Mouse (Mus musculus) spleen, embryonic (tissue): ENCODE measurements around the gene Cdc123.

Source experiments
- CTCF ChIA-PET: fragments of 350-600 bp; sonication (Branson Sonifier 250); formaldehyde crosslinking; loops from one replicate; lab custom pipeline; 2022; lab: Charles Lee

Gene Cdc123

DNA sequence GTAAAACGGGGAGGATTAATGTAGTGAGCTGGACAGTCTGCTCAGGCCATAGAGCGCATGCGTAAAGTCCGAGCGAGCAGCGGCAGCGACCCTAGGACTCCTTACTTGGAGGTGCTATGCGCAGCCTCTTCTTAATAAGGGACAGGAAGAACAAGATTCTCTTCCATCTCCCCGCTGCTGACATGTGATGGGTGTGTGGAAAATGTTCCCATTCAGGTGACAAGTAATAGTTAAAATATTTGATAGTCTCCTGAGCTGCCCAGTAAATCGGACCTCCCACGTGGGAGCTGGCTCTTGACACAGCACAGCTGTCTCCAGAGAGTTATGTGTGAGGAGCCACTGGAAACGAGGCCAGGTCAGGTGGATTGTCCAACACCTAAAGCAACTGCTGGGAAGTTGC, 98.4 kb downstream of the Cdc123 start:
- CTCF ChIA-PET: no interaction called here
